Mouse (Mus musculus): ENCODE measurements around the gene Sstr2.

DNA sequence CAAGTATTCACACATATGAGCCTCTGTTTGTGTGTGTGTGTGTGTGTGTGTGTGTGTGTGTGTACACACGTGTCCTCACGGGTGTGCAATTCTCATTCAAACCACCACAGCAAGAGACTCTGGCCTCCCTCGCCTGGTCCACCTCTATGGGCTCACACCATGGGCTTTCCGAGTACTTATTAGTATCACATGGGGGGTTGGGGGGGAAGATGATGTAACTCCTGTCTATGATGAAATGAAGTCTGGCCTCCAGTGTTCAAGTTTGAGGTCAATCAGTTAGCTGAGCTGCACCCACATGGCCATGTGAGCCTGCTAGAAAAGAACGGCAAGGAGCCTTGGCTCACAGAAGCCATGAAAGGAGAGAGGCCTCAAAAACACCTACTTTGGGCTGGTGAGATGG, 14.3 kb downstream of the Sstr2 start:
- TF ChIP-seq EP300 (IDR thresholded peaks at IDR 0.05; ENCODE audit: low read depth), result no peak
- TF ChIP-seq CTCF (IDR thresholded peaks at IDR 0.05; ENCODE audit: low read depth), result no peak
